Mouse (Mus musculus): ENCODE measurements around the gene Usp29. TPM values are rescaled to one million over a fixed set of nuclear protein-coding genes. Genes with fewer than 3 reads are reported as not detected.

The Usp29 gene
- polyA plus RNA-seq, 1 experiment from 2014 or later, result 16.2 TPM

GRCm38 (mm10) chr7:6825966-6826647 lies 95.7 kb downstream of the Usp29 start:
- no peaks in the 10 kb centered on the region for H3K9me3 ChIP-seq
- H3K27me3 ChIP-seq, result no peaks in the 10 kb centered on the region
- no peak overlapping the region for H3K4me2 ChIP-seq (replicated peaks)
- peaks cover 8% of the 10 kb centered on the region; the same call in 1 of the 2 replicates for H3K4me1 ChIP-seq
- WGBS, result 80% methylated on average over 11 of the region's 11 CpGs
- H3K36me3 ChIP-seq, result no peaks in the 10 kb centered on the region
- no peak overlapping the region for H3K9ac ChIP-seq
- no peak overlapping the region for H3K4me3 ChIP-seq
- H3K27ac ChIP-seq, result no peak overlapping the region
- ATAC-seq (ENCODE audit: insufficient number of reproducible peaks, insufficient read depth, low FRiP score, low TSS enrichment), result no peak

- H3K27ac ChIP-seq, result no peak overlapping the region
- no peaks in the 10 kb centered on the region for H3K36me3 ChIP-seq
- peaks cover 3% of the 10 kb centered on the region; the same call in 1 of the 2 replicates for H3K4me1 ChIP-seq
- no peaks in the 10 kb centered on the region for H3K9me3 ChIP-seq
- no peaks in the 10 kb centered on the region for H3K27me3 ChIP-seq
- H3K4me2 ChIP-seq (replicated peaks), result no peak overlapping the region
- H3K9ac ChIP-seq, result no peak overlapping the region
- H3K4me3 ChIP-seq, result no peak overlapping the region
- no peak for ATAC-seq (ENCODE audit: insufficient number of reproducible peaks, insufficient read depth, low FRiP score, low TSS enrichment)
- 22% methylated on average over 2 of the region's 2 CpGs for WGBS
These were observed 98.8 kb downstream of the Usp29 start for GRCm38 (mm10) chr7:6829148-6829547.

- no peak overlapping the region for H3K4me2 ChIP-seq (replicated peaks)
- no peaks in the 10 kb centered on the region for H3K9me3 ChIP-seq
- peak overlapping the region; percentile 87 for H3K27ac ChIP-seq
- H3K27me3 ChIP-seq, result no peaks in the 10 kb centered on the region
- 19% methylated on average over 5 of the region's 5 CpGs for WGBS
- no peaks in the 10 kb centered on the region for H3K36me3 ChIP-seq
- ATAC-seq (ENCODE audit: insufficient number of reproducible peaks, insufficient read depth, low FRiP score, low TSS enrichment), result no peak
- peaks cover 18% of the 10 kb centered on the region for H3K4me1 ChIP-seq
- no peak overlapping the region for H3K9ac ChIP-seq
- no peak overlapping the region for H3K4me3 ChIP-seq
These were observed 104.6 kb downstream of the Usp29 start for GRCm38 (mm10) chr7:6834950-6835349.

- Histone ChIP-seq H3K4me2 (replicated peaks) (no peak overlapping the region), H3K4me1 (peaks cover 18% of the 10 kb centered on the region), H3K4me3 (no peak overlapping the region), H3K9me3 (no peaks in the 10 kb centered on the region), H3K27me3 (no peaks in the 10 kb centered on the region), H3K36me3 (no peaks in the 10 kb centered on the region), H3K9ac (no peak overlapping the region), H3K27ac (peak overlapping the region; percentile 87)
- ATAC-seq (ENCODE audit: insufficient number of reproducible peaks, insufficient read depth, low FRiP score, low TSS enrichment), result peak; percentile 81
- 7% methylated on average over 5 of the region's 5 CpGs for WGBS
These were observed 105.0 kb downstream of the Usp29 start for GRCm38 (mm10) chr7:6835351-6835750.

GRCm38 (mm10) chr7:6837297-6837925 lies 107.0 kb downstream of the Usp29 start:
- no peak for ATAC-seq (ENCODE audit: insufficient number of reproducible peaks, insufficient read depth, low FRiP score, low TSS enrichment)
- Histone ChIP-seq H3K27me3 (no peaks in the 10 kb centered on the region), H3K9ac (no peak overlapping the region), H3K4me1 (peaks cover 18% of the 10 kb centered on the region), H3K27ac (peak overlapping the region; percentile 63; the same call in 1 of the 2 replicates), H3K4me2 (replicated peaks) (no peak overlapping the region), H3K4me3 (no peak overlapping the region), H3K36me3 (no peaks in the 10 kb centered on the region), H3K9me3 (no peaks in the 10 kb centered on the region)
- WGBS, result 36% methylated on average over 3 of the region's 3 CpGs

- Histone ChIP-seq H3K36me3 (no peaks in the 10 kb centered on the region), H3K4me3 (no peak overlapping the region), H3K4me2 (replicated peaks) (no peak overlapping the region), H3K9me3 (no peaks in the 10 kb centered on the region), H3K27me3 (no peaks in the 10 kb centered on the region), H3K9ac (no peak overlapping the region), H3K27ac (peak overlapping the region; percentile 63; the same call in 1 of the 2 replicates), H3K4me1 (peaks cover 18% of the 10 kb centered on the region)
- ATAC-seq (ENCODE audit: insufficient number of reproducible peaks, insufficient read depth, low FRiP score, low TSS enrichment), result no peak
- 69% methylated on average over 9 of the region's 9 CpGs for WGBS
These were observed 107.7 kb downstream of the Usp29 start for GRCm38 (mm10) chr7:6837926-6838554.

GRCm38 (mm10) chr7:6840860-6841259 lies 110.5 kb downstream of the Usp29 start:
- H3K27ac ChIP-seq, result no peak overlapping the region
- ATAC-seq (ENCODE audit: insufficient number of reproducible peaks, insufficient read depth, low FRiP score, low TSS enrichment), result no peak

GRCm38 (mm10) chr7:6849495-6849894 lies 119.1 kb downstream of the Usp29 start:
- Histone ChIP-seq H3K4me3 (no peak overlapping the region), H3K36me3 (no peaks in the 10 kb centered on the region), H3K9ac (no peak overlapping the region), H3K27ac (no peak overlapping the region), H3K27me3 (no peaks in the 10 kb centered on the region), H3K4me1 (peaks cover 9% of the 10 kb centered on the region), H3K9me3 (no peaks in the 10 kb centered on the region), H3K4me2 (replicated peaks) (no peak overlapping the region)
- no peak for ATAC-seq (ENCODE audit: insufficient number of reproducible peaks, insufficient read depth, low FRiP score, low TSS enrichment)
- 88% methylated on average over 3 of the region's 3 CpGs for WGBS

More at GRCm38 (mm10) chr7:6840860-6841259, 110.5 kb downstream of the Usp29 start:
- Histone ChIP-seq H3K4me3 (no peak overlapping the region), H3K4me1 (peaks cover 7% of the 10 kb centered on the region; the same call in 1 of the 2 replicates), H3K9ac (no peak overlapping the region), H3K27me3 (no peaks in the 10 kb centered on the region), H3K9me3 (no peaks in the 10 kb centered on the region), H3K4me2 (replicated peaks) (no peak overlapping the region), H3K36me3 (no peaks in the 10 kb centered on the region)
- 86% methylated on average over 5 of the region's 5 CpGs for WGBS

GRCm38 (mm10) chr7:6850321-6850720 lies 119.9 kb downstream of the Usp29 start:
- H3K4me3 ChIP-seq, result no peak overlapping the region
- H3K36me3 ChIP-seq, result no peaks in the 10 kb centered on the region
- WGBS, result 84% methylated on average over 3 of the region's 3 CpGs
- ATAC-seq (ENCODE audit: insufficient number of reproducible peaks, insufficient read depth, low FRiP score, low TSS enrichment), result no peak
- peaks cover 9% of the 10 kb centered on the region for H3K4me1 ChIP-seq
- H3K27ac ChIP-seq, result no peak overlapping the region
- no peak overlapping the region for H3K9ac ChIP-seq
- H3K4me2 ChIP-seq (replicated peaks), result no peak overlapping the region
- H3K27me3 ChIP-seq, result no peaks in the 10 kb centered on the region
- no peaks in the 10 kb centered on the region for H3K9me3 ChIP-seq

- Histone ChIP-seq H3K9ac (no peak overlapping the region), H3K4me2 (replicated peaks) (no peak overlapping the region), H3K4me1 (peaks cover 9% of the 10 kb centered on the region), H3K9me3 (no peaks in the 10 kb centered on the region), H3K27ac (no peak overlapping the region), H3K4me3 (no peak overlapping the region), H3K27me3 (no peaks in the 10 kb centered on the region), H3K36me3 (no peaks in the 10 kb centered on the region)
- ATAC-seq (ENCODE audit: insufficient number of reproducible peaks, insufficient read depth, low FRiP score, low TSS enrichment), result no peak
- 78% methylated on average over 6 of the region's 6 CpGs for WGBS
These were observed 120.9 kb downstream of the Usp29 start for GRCm38 (mm10) chr7:6851256-6851655.

GRCm38 (mm10) chr7:6851717-6852503 lies 121.5 kb downstream of the Usp29 start:
- Histone ChIP-seq H3K27me3 (no peaks in the 10 kb centered on the region), H3K9ac (no peak overlapping the region), H3K27ac (no peak overlapping the region), H3K36me3 (no peaks in the 10 kb centered on the region), H3K9me3 (no peaks in the 10 kb centered on the region), H3K4me3 (no peak overlapping the region), H3K4me2 (replicated peaks) (no peak overlapping the region), H3K4me1 (peaks cover 9% of the 10 kb centered on the region)
- ATAC-seq (ENCODE audit: insufficient number of reproducible peaks, insufficient read depth, low FRiP score, low TSS enrichment), result peak; percentile 69; the same call in 1 of the 2 replicates
- 38% methylated on average over 5 of the region's 5 CpGs for WGBS
